Mouse (Mus musculus): ENCODE measurements at regions not wholly inside any gene's neighbourhood (a gene's known extent, or its start where the extent isn't known, plus 50 kb on each side); places are given as distances from the start of the nearest gene placed in this dataset.

GRCm38 (mm10) chr9:61162884-61163283, 209.3 kb upstream of the Tle3 start:
- H3K9me3 ChIP-seq = no peaks in the 10 kb centered on the region
- H3K36me3 ChIP-seq = no peaks in the 10 kb centered on the region
- no peak overlapping the region for H3K27ac ChIP-seq (replicated peaks)
- H3K4me3 ChIP-seq = no peak overlapping the region
- WGBS = 81% methylated on average over 10 of the region's 10 CpGs
- H3K4me1 ChIP-seq = peaks cover 37% of the 10 kb centered on the region
- ATAC-seq (replicated peaks) = no peak
- 0 out of 2 replicates have a peak, but pooled peaks cover 5% of the 10 kb centered on the region for H3K27me3 ChIP-seq
- no peak overlapping the region for H3K4me2 ChIP-seq (replicated peaks)
- no peak overlapping the region for H3K9ac ChIP-seq (replicated peaks)

DNA sequence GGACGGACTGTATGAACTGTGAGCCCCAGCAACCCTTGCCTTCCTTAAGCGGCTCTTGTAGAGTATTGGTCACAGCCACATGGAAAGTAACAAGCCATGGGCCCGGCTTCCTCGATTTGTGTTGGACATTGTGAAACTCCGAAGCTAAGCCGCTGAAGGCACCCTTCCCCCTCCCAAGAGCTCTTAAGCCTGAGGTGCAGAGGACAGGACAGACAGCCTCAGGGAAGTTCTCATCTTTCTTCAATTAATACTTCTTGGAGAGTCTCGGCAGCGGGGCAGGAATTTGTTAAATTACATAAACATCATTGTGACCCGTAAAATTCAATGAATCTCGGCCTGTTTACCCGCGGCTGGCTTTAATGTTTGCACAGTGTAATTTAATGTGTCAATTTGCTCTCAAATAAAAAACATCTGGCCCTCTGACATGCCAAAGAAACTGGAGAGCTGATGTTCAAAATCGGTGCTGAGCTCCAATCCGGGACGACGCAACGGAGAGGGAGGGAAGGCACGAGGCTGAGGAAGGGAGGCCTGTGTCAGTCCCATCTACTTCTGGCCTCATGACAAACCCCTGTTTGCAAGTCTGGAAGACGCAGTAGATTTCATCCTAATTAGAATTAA, 208.4 kb upstream of the Tle3 start:
- Histone ChIP-seq H3K27ac (replicated peaks) (no peak overlapping the region), H3K4me3 (no peak overlapping the region), H3K36me3 (no peaks in the 10 kb centered on the region), H3K4me1 (peaks cover 32% of the 10 kb centered on the region), H3K27me3 (no peaks in the 10 kb centered on the region), H3K9me3 (no peaks in the 10 kb centered on the region), H3K4me2 (replicated peaks) (no peak overlapping the region), H3K9ac (replicated peaks) (no peak overlapping the region)
- 57% methylated on average over 19 of the region's 19 CpGs for WGBS
- no peak for ATAC-seq (replicated peaks)

GRCm38 (mm10) chr9:61164501-61165251, 207.5 kb upstream of the Tle3 start:
- Histone ChIP-seq H3K36me3 (no peaks in the 10 kb centered on the region), H3K9me3 (no peaks in the 10 kb centered on the region), H3K27ac (replicated peaks) (no peak overlapping the region), H3K9ac (replicated peaks) (no peak overlapping the region), H3K4me2 (replicated peaks) (no peak overlapping the region), H3K4me3 (no peak overlapping the region), H3K4me1 (peaks cover 28% of the 10 kb centered on the region), H3K27me3 (no peaks in the 10 kb centered on the region)
- ATAC-seq (replicated peaks) = no peak
- WGBS = 69% methylated on average over 11 of the region's 11 CpGs

- Histone ChIP-seq H3K27ac (replicated peaks) (no peak overlapping the region), H3K36me3 (no peaks in the 10 kb centered on the region), H3K9ac (replicated peaks) (no peak overlapping the region), H3K9me3 (no peaks in the 10 kb centered on the region), H3K4me2 (replicated peaks) (no peak overlapping the region), H3K4me1 (peaks cover 28% of the 10 kb centered on the region), H3K27me3 (no peaks in the 10 kb centered on the region), H3K4me3 (no peak overlapping the region)
- 81% methylated on average over 2 of the region's 2 CpGs for WGBS
- ATAC-seq (replicated peaks) = no peak
Observed at GRCm38 (mm10) chr9:61166115-61166514, 206.1 kb upstream of the Tle3 start.

DNA sequence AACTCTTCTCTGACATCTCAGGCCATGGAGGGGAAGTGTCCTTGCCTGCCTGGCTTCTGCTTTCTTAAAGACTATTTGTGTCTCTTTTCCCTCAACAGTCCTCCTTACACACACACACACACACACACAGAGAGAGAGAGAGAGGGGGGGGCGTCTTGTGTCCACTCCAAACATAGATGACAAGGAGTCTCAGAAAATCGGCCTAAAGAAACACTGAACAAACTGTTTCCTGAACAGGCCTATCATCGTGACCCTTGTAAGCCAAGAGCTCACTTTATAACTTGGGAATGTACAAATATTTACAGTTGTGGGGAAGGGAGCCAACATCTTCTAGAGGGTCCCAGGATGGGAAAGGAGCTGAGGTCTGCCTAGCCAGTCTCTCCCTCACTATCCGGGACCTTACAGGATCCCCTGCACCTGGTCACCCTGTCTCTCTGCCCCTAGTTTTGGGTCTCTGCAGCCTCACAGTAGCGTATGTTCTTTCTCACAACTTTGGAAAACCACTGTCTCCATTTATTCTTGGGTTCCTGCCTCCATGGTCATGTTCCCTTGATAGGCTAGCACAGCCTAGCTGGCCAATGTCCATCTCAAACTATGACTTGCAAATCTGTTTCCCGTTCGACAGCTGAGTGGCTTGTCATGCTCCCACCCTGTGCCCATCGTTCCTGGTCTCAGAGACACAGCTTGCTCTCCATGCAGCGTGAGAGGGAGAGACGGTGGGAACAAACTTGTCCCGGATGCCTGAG, 204.9 kb upstream of the Tle3 start:
- Histone ChIP-seq H3K27me3 (no peaks in the 10 kb centered on the region), H3K36me3 (no peaks in the 10 kb centered on the region), H3K27ac (replicated peaks) (no peak overlapping the region), H3K4me2 (replicated peaks) (no peak overlapping the region), H3K4me3 (no peak overlapping the region), H3K9me3 (no peaks in the 10 kb centered on the region), H3K4me1 (peaks cover 24% of the 10 kb centered on the region), H3K9ac (replicated peaks) (no peak overlapping the region)
- no peak for ATAC-seq (replicated peaks)
- WGBS = 84% methylated on average over 11 of the region's 11 CpGs

GRCm38 (mm10) chr9:61168931-61169330, 203.2 kb upstream of the Tle3 start:
- WGBS = 91% methylated on average over 7 of the region's 7 CpGs
- H3K27me3 ChIP-seq = no peaks in the 10 kb centered on the region
- peaks cover 10% of the 10 kb centered on the region for H3K4me1 ChIP-seq
- no peak overlapping the region for H3K4me3 ChIP-seq
- H3K4me2 ChIP-seq (replicated peaks) = no peak overlapping the region
- ATAC-seq (replicated peaks) = no peak
- H3K9ac ChIP-seq (replicated peaks) = no peak overlapping the region
- no peaks in the 10 kb centered on the region for H3K9me3 ChIP-seq
- H3K27ac ChIP-seq (replicated peaks) = no peak overlapping the region
- H3K36me3 ChIP-seq = no peaks in the 10 kb centered on the region

DNA sequence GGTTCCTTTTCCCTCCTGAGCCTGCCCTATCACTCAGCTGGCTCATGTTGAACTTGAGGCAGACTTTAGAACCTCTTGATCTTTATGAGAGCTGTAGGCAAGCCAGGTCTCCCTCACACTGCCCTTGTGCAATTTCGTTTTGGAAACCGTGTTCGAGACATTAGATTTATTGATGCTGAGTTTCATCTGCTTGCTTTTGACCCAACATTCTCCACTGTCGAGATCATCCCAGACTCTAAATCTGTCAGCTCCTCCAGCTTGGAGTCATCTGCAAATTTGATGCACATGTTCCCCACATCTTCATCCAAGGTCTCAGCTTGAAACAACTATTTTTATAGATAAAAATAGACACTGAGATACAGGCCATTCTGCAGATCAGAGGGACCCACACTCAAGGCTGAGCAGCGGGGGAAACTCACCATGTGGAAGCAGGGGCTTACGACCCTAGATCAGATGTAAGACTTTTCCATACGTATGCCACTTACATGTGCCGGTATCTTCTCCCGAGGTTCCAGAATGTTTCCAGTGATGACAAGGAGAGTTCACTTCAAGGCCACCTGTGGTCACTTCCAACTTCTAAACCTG, 202.6 kb upstream of the Tle3 start:
- ATAC-seq (replicated peaks) = no peak
- H3K9me3 ChIP-seq = no peaks in the 10 kb centered on the region
- peaks cover 4% of the 10 kb centered on the region for H3K4me1 ChIP-seq
- no peak overlapping the region for H3K9ac ChIP-seq (replicated peaks)
- no peak overlapping the region for H3K27ac ChIP-seq (replicated peaks)
- WGBS = 96% methylated on average over 9 of the region's 9 CpGs
- H3K4me2 ChIP-seq (replicated peaks) = no peak overlapping the region
- no peak overlapping the region for H3K4me3 ChIP-seq
- H3K36me3 ChIP-seq = no peaks in the 10 kb centered on the region
- no peaks in the 10 kb centered on the region for H3K27me3 ChIP-seq

GRCm38 (mm10) chr9:61170921-61171320, 201.2 kb upstream of the Tle3 start:
- Histone ChIP-seq H3K27me3 (no peaks in the 10 kb centered on the region), H3K36me3 (no peaks in the 10 kb centered on the region), H3K4me1 (no peaks in the 10 kb centered on the region), H3K4me3 (no peak overlapping the region), H3K9ac (replicated peaks) (no peak overlapping the region), H3K27ac (replicated peaks) (no peak overlapping the region), H3K4me2 (replicated peaks) (no peak overlapping the region), H3K9me3 (no peaks in the 10 kb centered on the region)
- 99% methylated on average over 6 of the region's 6 CpGs for WGBS
- no peak for ATAC-seq (replicated peaks)

GRCm38 (mm10) chr9:61172421-61172820, 199.7 kb upstream of the Tle3 start:
- no peaks in the 10 kb centered on the region for H3K4me1 ChIP-seq
- H3K27me3 ChIP-seq = no peaks in the 10 kb centered on the region
- no peak overlapping the region for H3K4me2 ChIP-seq (replicated peaks)
- no peak overlapping the region for H3K27ac ChIP-seq (replicated peaks)
- ATAC-seq (replicated peaks) = no peak
- H3K36me3 ChIP-seq = no peaks in the 10 kb centered on the region
- no peaks in the 10 kb centered on the region for H3K9me3 ChIP-seq
- H3K9ac ChIP-seq (replicated peaks) = no peak overlapping the region
- no peak overlapping the region for H3K4me3 ChIP-seq

- Histone ChIP-seq H3K9ac (replicated peaks) (no peak overlapping the region), H3K9me3 (no peaks in the 10 kb centered on the region), H3K27me3 (no peaks in the 10 kb centered on the region), H3K36me3 (no peaks in the 10 kb centered on the region), H3K4me2 (replicated peaks) (no peak overlapping the region), H3K4me1 (no peaks in the 10 kb centered on the region), H3K4me3 (no peak overlapping the region), H3K27ac (replicated peaks) (no peak overlapping the region)
- ATAC-seq (replicated peaks) = no peak
Observed at GRCm38 (mm10) chr9:61173548-61173947, 198.6 kb upstream of the Tle3 start.

DNA sequence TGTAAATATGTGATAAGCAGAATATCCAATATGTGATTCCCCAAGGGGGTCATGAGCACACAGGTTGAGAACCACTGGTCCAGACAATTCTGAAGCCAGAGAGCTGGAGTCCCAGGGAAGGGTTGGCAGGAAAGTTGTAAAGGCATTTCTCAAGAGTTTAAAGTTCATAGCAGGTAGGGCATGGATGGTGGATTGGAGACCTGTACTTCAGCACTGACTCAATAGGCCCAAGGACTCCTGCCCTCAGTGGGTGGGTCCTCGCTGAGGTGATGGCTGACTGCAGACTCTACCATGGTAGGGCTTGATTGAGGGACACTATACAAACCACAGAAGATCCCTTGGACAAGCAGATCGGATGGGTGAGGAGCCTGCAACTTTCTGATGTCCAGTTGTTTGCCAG, 196.8 kb upstream of the Tle3 start:
- no peaks in the 10 kb centered on the region for H3K9me3 ChIP-seq
- H3K27me3 ChIP-seq = no peaks in the 10 kb centered on the region
- no peaks in the 10 kb centered on the region for H3K36me3 ChIP-seq
- ATAC-seq (replicated peaks) = no peak
- H3K27ac ChIP-seq (replicated peaks) = no peak overlapping the region
- no peak overlapping the region for H3K4me2 ChIP-seq (replicated peaks)
- no peak overlapping the region for H3K9ac ChIP-seq (replicated peaks)
- H3K4me1 ChIP-seq = no peaks in the 10 kb centered on the region
- WGBS = 97% methylated on average over 2 of the region's 2 CpGs
- no peak overlapping the region for H3K4me3 ChIP-seq

DNA sequence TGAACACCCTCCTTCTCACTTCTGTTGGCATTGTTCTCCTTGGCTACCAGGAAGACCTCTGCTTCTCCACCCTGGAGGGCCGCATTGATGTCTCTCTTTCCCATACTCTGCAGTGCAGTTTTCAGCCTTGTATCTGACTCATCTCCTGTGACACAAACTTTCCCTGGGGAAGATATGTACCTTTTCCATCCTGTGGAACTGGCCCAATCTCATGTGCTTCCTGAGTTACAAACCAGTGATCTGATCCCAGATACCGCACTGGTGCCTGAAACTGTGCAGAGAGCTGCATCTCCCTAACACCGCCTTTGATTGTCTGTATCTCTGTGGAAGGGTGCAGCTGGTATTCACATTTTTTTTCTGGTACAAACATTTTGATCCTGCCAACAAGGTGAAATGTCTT, 195.3 kb upstream of the Tle3 start:
- Histone ChIP-seq H3K9ac (replicated peaks) (no peak overlapping the region), H3K9me3 (no peaks in the 10 kb centered on the region), H3K27me3 (no peaks in the 10 kb centered on the region), H3K27ac (replicated peaks) (no peak overlapping the region), H3K4me2 (replicated peaks) (no peak overlapping the region), H3K36me3 (no peaks in the 10 kb centered on the region), H3K4me1 (no peaks in the 10 kb centered on the region), H3K4me3 (no peak overlapping the region)
- WGBS = 92% methylated on average over 3 of the region's 3 CpGs
- no peak for ATAC-seq (replicated peaks)

Measured in forebrain, embryonic 15.5 days (tissue).